Mouse (Mus musculus) urinary bladder, postnatal 4 days (tissue): ENCODE results near the gene Parva.

Experiments used
- DNase-seq, 2 experiments: peaks; one replicate each; pipeline ENCODE4 v3.0.0; 2021 to 2022; ENCODE audit warnings: low spot score in 2 of 2

Parva gene

DNA sequence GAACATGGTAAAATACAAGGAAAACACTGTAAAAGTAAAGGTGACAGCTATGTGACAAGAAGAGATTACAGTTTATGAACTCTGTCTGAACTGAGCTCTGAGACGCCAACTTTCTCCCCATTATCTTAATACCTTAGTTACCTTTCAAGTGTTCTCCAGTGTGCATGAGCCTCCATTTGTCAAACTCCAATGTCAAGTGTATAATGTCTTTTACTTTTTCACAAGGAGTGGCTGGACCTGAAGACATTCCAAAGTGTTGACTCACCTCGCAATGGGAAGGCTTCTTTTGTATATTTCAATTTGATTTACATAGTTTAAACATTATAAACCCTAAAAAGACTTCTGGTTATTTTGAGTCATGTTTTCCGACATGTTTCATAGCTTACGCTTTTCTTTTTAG lies 3.9 kb upstream of the Parva start:
- no peak for DNase-seq

DNA sequence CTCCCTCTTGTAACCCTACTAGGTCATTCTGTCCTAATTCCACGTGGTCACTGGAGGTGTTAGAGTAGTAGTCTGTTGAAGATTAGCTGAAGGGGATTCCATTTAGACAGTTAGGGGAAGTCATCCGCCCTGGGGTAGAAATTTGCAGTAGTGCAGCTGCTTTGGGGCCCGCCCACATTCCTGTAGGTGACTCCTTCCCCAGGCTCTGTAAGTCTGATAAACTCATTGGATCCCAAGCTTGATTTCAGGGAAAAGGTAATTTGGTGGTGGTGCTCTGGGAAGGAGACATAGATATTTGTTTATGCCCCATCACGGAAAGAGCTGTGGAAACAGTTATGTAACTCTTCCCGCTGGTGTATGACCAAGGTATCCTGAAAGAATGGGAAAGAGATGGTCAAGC lies 494 bp upstream of the Parva start:
- DNase-seq = no peak

DNA sequence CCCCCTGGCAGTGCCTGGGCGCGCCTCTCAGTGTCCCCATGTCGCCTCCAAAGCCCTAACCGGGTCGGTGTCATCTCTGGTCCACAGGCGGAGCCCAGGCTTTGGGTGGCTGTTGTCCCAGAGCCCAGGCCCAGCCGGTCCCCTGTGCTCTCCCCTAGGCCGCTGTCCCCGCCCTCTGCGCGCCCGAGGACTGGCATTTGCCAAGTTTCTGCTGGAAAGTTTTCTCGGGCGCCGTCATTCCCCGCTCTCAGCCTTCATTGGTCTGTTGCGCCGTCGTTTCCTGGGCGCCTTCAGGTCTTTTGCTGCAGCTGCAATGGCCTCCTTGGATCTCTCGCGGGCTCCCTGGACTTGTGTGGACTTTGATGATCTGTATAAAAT lies 842 bp downstream of the Parva start:
- peak; percentile 84 to 91 for DNase-seq

DNA sequence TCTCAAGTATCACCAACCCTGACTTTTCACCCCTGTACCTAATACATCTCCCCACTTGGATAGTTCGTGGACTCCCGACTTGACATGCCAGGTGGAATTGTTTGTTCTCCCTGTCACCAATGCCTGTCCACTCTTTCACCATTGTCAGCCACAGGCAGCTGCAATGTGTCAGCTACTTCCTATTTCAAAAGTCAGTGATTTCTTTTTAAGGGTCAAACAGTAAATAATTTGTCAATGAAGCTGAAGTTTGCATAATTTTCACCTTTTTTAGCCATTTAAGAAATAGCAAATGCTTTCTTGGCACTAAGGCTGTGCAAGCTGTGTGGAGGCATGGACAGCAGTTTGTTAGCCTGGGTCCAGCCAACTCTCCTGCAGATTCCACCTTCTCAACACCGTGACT lies 12.5 kb downstream of the Parva start:
- no peak for DNase-seq

DNA sequence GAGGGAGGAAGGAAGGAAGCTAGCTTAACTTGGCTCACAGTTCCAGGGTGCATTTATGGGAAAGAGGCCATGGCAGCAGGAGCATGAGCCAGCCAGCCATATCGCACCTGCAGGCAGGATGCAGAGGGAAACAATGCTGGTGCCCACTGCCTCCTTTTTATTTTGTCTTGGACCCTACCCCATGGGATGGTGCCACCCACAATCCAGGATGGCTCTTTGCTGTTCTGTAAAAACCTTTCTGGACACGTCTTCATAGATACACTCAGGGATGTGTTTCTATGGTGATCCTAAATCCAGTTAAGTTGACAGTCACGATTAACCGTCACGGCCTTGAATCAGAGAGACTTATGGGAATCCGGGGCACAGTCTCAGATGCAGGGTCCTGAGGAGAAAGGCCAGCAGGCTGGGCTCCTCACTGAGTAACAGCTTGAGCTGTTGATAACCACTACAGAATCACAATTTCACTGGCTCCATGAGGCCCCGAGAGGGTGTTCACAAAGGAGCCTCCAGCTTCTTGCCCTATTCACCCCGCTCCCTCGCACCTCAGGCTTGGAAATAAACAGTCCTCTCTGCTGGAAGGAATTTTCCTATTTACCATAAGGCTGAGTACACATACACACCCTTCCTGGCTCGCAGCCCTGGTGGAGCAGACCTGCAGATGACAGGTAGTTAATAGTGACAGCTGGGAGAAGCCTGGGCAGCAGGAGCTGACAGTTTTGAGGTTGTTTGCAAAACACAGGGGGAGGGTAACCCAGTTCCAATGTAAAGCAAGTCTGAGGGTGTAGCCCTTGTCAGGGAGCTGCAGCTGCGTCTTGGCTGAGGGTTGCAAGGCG lies 17.1 kb downstream of the Parva start:
- no peak for DNase-seq

DNA sequence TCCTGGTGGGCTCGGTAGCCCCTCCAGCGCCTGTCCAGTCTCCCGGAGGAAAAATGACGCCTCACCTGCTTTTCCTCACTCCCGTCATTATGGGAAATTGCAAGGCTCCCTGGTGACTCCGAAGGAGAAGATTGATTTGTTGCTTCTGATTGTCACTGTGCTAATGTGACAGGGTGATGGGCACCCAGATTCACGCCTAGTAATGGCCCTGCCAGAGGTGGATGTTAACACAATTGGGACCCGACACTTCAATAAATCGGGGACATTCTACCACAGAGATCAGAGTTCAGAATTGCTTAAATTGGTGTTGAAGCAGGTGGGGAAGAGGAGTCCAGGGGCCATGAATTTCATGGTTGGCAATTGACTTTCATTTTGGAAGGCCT lies 17.7 kb downstream of the Parva start:
- DNase-seq = no peak

DNA sequence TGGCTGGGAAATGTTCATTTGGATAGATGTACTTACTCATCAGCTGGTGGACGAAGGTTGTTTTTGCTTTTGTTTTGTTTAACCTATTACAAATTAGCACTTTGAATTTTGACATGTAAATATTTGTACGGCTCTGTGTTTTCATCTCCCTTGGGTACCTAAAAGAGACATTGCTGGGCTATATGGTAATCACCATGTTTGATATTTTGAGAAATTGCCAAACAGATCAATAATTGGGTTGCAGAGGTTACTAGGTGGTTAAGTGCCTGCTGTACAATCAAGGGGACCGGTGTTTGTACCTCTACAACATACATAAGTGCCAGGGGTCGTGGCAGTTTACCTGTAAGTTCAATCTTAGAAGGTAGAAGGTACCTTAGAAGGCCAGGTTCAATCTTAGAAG lies 19.2 kb downstream of the Parva start:
- DNase-seq = no peak

DNA sequence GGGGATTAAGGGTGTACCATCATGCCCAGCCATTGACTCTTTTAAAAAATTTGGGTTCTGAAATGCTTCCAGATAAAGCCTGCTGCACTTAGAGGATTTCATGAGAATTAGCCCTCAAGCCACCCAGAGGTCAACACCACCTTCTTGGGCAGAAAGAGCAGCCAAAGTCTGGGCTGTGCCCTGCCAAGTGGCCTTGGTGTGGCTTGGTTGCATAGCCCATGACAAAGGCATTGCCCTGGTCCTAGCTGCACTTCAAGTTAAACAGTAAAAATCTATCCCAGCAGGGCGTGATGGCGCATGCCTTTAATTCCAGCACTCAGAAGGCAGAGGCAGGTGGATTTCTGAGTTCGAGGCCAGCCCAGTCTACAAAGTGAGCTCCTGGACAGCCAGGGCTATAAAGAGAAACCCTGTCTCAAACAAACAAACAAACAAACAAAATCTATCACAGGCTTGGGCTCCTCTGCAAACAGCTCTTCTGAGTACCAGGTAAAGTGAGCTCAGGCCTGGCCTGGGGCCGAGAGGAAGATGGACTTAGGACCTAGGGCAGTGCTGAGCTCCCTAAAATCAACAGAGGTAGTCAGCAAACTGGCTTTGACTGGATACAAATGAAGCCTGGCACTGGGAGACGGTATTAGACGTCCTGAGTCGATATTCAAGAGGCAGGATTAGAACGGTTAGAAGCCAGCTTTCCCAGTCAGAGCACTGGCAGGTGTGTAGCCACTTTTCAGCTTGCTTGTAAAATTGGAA lies 22.8 kb downstream of the Parva start:
- no peak for DNase-seq

DNA sequence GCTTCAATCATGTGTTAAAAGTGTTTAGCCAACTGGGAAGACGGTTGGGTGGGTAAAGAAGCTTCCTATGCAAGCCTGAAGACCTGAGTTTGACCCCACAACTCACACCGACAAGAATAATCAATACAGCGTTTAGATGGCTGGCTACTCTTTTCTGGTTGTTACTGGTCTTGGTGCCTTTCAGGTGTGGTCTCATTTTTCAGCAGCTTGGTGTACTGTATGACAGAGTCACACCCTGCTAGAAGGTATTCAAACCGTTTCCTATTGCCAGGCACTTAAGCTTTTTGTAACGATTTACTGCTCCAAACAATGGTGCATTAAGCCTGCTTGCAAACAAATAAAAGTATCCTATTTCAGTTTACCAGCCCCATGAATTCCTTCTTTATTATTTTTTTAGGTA lies 25.2 kb downstream of the Parva start:
- no peak for DNase-seq

DNA sequence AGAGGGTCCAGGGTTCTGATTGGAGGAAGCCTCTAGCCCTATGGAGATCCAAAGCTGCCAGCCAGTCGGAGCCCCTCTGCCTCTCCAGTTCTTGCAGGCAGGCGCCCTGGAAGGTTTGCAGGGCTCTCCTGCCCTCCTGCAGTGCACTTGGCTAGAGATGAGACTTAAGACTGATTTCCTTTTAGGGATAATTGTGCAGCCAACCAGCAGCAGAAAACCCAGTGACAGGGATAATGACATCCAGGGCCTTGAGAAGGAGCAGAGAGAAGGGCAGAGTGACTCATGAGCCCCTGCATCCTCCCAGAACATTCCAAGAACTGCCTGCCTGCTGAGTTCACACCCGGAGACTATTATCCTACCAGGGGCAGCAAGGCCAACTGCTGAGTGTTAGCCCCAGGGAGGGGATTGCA lies 26.5 kb downstream of the Parva start:
- DNase-seq = no peak

DNA sequence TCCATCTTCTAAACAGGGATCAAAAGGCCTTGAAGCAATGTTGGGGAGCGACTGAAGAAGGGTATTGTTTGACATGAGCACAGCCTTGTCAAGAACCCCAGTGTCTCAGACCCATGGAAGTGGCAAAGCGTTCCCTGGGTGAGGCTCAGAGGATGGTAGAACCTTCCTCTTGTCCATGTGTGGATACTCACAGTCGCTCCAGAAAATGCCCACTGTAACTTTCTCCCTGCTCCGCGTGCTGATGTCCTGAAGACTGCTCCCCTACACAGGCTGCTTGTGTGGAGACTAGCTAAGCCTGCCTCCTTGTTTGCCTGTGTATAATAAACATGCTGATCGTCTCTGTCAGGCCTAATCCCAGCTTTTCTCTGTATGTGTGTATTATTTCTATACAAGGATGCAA lies 27.1 kb downstream of the Parva start:
- no peak for DNase-seq

DNA sequence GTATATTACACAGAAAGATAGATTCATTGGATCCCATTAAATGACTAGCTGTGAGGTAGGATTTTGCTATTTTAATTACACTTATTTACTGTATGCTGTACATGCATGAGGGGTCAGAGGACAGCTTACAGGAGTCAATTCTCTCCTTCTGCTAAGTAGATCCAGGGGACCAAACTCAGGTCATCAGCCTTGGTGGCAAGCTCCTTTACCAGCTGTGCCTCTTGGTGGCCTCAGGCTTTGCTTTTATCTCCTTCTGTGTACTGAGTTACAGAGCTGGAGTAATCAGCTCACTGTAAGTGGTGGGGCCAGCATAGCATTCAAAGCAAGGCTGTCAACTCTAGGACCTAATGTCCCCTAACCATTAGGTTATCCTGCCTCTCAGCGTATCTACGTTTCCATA lies 27.6 kb downstream of the Parva start:
- DNase-seq = no peak

DNA sequence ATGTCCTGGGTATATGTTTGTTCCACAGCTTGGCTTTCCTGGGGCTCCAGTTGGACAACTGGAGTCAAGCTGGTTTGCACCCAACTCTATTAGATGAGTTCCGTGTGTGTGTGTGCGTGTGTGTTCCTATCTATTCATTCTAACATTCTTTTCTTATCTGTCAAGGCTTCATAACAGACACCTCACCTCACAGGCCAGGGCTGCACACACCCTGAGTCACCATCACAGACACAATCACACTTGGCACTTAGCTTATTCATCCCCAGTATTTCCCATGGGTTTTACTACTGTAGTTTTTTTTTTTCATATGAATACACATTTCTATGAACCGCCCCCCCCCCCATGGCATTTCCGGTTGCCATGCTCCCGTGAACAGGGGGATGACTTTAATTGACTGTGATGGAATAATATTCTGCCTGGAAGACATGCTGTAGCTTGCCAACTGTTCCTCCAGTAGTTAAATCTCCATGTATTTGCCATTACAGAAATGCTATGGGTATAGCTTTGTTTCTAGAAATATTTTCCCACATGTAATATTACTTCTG lies 28.3 kb downstream of the Parva start:
- no peak for DNase-seq

DNA sequence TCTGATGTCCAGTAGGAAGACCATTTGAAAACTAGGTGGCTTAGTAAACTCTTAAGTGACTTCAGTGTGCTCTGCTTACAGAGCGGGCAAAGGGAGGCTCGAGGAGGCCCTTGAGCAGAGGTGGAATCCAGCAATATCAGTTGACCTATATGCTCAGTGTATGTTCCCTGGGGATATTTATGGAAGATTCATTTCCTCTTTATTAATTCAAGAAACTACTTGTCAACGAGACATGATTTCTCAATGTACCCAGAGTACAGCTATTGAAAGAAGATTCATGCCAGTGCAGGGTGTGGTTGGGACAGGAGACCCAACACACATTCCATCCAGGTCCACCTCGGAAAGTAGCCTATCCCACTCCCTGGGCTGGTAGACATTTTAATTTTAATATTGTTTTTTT lies 30.1 kb downstream of the Parva start:
- no peak for DNase-seq

DNA sequence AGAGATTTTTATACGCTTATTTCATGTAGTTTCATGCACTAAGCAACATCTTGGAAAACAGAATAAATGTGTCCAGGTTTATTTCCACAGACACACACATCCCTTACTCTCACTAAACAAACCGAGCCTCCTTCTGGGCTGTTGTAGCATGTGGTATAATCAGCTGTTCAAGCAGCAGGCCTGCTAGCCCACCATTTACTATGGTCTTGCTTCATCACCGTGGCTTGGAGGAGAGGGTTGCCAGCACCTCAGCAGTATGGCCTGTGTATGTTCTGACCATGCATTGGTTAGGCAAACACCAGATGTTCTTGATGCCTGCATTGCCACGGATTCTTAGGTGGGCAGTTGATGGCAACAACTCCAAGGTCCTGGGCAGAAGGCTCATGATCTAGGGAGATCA lies 30.6 kb downstream of the Parva start:
- no peak for DNase-seq

DNA sequence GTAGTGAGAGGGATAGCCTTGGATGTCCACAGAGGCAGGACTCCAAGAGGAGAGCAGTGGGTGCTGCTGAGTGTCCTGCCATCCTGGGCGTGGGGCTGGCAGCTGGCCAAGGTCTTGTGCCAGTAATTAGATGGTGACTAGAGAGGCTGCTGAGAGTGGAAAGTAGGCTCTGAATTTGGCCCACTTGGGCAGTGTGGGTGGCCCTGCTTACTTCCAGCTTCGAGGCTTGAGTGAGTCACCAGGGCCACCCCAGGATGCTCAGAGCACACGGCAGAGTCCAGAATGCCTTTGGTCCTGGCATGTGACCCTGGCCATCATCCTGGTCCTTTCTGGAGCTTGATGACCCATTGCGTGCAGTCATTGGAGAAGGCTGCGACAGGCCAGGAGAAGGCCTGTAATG lies 31.1 kb downstream of the Parva start:
- DNase-seq = no peak

DNA sequence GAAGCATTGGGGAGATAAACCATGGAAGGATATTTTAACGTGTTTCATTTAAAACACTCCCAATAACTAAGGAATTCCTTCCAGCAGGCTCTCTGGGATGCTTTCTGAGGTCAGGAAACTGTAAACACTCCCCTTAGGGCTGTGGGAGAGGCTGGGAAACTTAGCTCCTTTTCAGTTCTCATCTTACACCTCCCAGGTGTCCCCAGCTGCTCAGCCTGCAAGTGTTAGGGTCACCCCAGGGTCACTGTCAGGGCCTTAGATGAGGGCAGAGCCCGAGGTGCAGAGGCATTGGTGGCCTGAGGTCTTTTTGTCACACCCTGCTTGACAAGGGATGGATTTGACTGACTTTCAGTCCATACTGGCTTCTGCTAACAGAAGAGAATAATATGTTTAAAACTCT lies 35.8 kb downstream of the Parva start:
- no peak for DNase-seq

DNA sequence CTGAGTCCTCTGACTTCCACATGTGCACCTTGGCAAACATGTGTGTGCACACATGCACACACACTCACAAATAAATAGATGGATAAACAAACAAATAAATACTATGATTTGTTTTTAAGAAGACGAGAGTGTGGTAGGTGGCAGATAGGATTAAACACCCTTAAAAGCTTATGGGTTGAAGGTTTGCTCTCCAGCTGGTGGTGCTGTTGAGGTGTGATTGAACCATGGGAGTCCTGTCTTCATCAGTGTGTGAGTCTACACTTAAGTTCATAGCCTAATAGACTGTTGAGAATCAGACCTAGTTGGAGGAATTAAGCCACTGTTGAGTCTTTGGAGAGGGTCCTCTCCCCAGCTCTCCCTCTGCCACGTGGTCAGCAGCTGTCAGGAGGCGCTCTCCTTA lies 38.6 kb downstream of the Parva start:
- DNase-seq = no peak

DNA sequence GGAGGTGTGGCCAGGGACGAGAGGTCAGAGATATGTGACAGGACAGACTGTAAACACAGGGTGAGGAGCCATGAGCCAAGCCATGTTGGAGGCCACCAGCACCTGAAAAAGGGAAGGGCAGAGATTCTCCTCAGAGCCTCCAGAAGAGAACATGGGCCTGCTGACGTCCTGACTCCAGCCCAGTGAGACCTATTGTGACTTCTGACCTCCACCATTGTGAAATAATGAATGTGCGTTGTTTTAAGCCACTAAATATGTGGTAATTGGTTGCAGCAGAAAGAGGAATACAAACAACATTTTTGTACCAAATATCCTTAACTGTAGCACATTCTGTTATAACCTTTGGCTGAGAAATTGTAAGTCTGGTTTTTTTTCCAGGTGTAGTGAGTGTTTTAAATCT lies 39.5 kb downstream of the Parva start:
- no peak for DNase-seq

DNA sequence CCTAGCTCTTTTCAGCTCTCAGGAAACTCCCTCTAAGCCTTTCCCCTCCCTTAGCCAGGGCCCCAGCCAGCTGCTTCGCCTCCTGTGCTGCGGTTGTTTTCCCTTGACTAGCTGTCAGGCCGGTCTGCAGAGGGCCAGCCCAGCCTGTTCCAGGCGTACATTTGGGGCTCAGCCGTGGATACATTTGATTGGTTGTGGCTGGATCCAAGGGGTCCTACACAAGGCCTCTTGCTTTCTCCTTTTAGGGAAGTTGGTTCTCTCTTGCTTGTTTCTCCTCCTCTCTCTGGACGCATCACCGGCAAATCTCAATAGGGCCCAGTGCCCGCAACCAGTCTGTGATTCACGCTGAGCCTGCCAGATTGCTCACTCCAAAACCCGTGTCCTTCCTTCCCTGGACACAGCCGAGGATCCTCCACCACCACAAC lies 40.4 kb downstream of the Parva start:
- peak; percentile 85 to 87 for DNase-seq

DNA sequence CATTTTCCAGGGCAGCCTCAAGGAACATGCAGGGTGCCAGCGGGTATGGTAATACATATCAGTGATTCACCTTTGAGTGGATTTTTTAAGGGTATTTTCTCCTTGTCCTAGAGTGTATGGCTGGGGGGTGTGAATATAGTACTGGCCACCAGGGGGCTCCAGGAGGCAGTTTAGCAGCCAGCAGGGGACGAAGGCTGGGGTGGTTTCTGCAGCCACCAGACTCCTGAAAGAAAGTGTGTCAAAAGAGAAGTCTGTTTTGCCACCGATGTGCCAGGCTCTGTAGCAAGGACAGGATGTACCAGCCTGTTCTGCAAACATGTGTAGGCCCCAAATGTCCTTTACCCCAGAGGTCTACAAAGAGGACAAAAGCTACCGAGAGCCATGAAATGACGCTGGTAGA lies 42.5 kb downstream of the Parva start:
- DNase-seq = peak; percentile 78 to 84

DNA sequence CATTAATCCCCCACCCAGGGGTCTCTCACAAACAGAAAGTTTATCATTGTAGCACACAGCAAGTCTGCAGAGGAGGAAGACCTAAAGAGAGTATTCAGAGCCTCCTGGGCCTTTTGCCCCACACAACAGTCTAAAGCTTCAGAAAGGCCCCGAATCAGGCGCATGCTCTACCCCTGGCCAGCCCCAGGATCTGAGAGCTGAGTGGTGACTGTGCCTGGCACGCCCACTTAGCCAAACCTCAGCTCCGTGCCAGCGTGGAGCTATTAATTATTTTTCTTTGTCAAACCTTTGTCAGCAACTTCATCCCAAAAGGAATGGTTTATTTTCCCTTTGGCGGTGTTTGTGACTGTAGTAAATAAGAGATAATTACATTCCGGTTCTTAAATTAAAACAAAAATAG lies 44.0 kb downstream of the Parva start:
- DNase-seq = no peak

DNA sequence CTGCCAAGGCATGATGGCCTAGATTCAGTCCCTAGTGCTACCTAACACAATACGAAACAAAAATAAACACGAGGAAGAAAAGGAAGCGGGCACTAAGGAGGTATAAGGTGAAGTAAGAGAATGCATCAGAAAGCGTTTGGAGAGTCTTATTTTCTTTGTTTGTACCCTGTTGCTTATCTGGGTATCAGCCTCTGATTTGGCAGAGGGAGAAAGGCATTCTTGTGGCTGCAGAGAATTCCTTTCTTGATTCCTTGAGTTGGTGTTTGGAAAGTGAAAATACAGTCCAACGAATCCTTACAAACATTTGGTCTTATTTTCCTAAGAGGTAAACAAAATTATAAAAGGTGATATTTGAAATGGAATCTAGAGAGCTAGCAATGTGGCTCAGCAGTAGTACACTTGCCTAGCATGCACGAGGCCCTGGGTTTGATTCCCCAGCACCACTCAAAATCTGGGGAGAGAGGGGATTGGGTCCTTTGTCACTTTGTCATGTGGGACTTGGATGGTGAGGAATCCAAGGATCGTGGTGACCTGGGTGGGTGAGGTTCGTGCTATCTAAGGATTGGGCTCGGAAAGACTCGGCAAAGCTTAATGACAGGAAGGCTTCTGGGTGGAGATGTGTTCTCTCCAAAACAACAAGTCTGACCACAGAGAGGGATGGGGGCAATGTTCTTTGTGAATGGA lies 44.9 kb downstream of the Parva start:
- DNase-seq = no peak
